Mouse (Mus musculus): ENCODE results near the gene Rbck1.
A peak's percentile ranks its signal among the peaks of the same experiment; 100 is the strongest.
"Not testable (repeated sequence)": the region's sequence is repeated elsewhere in the genome, so short reads cannot be mapped to it uniquely, and the experiment has no call there.

Rbck1 gene

DNA sequence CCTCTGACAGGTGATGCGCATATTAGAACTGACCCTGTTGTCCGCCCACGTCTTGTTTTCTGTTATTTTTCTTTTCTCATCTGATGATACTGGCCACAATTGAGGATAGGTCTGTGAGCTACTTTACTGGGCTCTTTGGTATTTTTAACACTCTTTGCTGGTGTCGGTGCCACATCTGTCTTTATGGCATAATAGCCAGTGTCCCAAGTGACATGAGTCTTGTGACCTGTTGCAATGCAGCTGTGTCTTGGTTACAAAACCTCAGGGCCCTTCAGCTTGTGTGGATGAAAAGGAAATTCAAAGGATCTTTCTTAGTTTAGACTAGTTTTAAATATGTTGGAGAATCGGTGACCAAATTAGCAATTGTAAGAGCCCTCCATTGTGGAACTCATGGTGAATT lies 37.9 kb downstream of the Rbck1 start:
- no peak for DNase-seq (ENCODE audit: low spot score)

DNA sequence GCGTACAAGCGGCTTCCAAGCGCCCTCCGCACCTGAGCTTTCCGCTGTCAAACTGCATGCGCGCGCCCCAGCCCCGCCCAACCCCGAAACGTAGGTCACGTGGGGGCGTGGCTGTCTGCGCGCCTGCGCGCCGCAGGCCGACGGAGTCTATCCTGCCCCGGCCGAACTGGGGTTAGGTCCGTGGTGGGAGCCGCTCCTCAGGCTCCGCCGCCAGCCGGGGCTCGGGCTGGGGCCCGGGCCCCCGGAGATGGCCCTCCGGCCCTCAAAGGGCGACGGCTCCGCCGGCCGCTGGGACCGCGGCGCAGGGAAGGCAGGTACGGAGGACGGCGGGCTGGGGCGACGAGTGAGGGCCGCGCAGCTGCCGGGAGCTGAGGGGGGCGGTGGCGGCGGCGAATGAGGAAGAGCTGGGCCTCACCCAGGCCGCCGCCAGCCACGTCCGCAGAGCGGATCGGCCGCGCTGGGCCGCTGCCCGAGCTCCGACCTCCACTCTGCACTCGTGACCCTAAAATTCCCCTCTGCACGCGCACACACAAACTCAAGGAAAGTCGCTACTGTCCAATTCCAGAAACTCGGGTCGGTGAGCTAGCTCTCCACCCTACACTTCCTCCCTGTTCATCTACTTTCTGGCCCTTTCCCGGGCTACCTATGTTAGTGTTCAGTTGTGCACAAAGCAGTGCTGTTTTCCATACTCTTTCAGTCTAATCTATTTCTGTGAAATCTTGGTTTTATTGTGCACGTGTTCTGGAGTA lies 38.6 kb downstream of the Rbck1 start, which contains the start of gene Tbc1d20:
Gene Tbc1d20 (plus strand): TSS at position 102 of the 749 bp plus-strand sequence.
- peak; percentile 94 for DNase-seq (ENCODE audit: low spot score)

DNA sequence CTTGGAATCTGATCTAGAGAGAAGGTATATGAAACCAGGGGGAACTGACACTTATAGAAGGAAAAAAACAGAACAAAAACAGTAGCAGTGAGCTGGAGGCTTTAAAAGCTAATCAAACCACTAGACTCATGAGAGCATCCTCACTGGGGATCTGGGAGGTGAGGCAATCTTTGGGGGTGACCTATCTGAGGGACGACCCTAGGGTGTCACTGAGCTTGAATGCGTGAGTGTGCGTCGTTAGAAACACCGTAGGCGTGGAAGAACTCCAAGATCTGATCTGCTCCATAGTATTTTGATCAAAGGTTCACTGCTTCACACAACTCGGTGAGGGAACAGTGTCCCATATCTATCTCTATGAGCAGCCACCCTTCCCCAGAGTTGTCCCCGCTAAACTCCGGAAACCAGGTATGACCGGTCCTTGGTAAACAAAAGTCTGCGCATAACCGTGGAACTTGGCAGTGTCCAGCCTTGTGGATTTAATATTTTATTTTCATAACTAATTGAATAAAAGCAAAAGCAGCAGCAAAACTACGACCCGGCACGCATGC lies 39.2 kb downstream of the Rbck1 start:
- DNase-seq (ENCODE audit: low spot score), result no peak

DNA sequence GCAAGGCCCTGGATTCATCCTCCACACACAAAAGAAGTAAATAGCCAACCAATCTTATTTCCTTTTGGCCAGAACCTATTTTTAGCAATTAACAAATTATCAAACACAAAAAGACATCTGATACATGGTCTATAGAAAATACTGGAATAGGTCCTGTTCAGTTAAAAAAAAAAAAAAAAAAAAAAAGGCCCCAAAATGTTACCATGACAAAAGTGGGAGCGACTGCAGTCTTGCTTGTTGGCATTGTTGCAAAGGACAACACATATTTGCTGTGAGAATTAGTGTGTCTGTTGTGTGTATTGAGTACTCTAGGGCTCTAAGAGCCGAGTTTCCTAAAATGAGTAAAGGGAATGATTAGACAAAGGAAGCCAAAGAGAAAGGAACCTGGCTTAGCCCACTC lies 40.0 kb downstream of the Rbck1 start:
- DNase-seq (ENCODE audit: low spot score), result no peak

DNA sequence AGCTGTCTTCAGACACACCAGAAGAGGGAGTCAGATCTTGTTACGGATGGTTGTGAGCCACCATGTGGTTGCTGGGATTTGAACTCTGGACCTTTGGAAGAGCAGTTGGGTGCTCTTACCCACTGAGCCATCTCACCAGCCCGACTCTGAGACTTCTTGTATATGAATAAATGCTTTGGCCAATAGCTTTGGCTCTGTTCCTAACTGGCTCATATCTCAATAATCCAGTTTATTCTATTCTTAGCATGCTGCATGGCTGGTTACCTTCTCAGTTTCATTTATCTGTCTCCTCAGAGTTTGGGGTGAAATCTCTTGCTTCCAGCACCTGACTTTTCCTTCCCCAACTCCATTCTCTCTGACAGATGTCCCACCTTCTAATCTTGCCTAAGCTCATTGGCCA lies 42.8 kb downstream of the Rbck1 start:
- DNase-seq (ENCODE audit: low spot score), result not testable (repeated sequence)

DNA sequence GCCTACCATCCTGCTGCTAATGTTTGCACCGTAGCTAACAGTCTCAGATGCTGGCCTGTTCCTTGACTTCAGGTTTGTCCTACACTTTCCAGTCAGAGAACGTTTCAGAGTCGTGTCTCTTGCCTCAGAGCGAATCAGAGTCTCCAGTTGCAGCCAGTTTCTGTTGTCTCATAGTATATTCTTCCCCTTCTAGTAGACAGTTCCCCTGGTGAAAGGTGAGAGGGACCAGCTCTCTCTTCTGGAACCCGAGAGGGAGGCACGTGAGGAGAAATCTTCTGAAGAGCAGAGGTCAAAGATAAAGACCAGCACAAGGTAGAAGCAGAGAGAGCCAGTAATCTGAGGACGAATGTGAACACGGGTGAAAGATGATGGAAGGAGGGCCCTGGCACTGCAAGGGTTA lies 44.4 kb downstream of the Rbck1 start:
- DNase-seq (ENCODE audit: low spot score), result no peak

DNA sequence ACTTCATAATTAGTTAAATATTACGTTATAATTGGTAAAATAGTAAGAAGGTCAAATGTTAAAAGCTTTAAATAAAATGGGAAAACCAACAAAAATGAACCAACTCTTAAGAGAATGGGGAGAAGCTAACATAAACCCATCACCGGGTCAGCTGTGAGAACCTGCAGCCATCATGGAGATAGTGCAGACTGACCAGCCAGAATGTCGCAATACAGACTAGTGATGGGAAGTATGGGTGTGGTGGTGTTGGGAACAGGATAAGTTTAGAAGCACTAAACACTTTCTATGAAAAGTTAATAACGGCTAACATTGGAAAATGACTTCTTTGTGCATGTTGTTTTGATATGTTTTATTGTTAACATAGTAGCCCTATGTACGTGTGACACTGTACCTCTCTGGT lies 44.9 kb downstream of the Rbck1 start:
- no peak for DNase-seq (ENCODE audit: low spot score)

DNA sequence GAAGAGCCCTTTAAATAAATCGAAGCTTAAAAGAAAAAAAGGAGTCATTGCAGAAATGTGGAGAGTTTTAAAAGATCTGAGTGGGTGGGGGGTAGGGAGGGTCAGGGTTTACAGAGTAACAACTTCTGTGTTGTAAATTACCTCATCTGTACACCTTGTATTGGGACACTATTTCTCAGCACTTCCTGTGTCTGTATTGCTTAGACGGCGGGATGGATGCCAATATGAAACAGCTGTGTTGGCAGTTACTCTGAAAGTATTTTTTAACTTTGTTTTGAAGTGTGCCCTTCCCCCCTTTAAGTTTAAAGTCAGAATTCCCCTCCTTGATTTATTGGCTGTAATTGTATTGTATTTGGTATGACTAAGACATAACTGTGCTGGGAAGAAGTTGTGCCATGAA lies 51.0 kb downstream of the Rbck1 start:
- no peak for DNase-seq (ENCODE audit: low spot score)

DNA sequence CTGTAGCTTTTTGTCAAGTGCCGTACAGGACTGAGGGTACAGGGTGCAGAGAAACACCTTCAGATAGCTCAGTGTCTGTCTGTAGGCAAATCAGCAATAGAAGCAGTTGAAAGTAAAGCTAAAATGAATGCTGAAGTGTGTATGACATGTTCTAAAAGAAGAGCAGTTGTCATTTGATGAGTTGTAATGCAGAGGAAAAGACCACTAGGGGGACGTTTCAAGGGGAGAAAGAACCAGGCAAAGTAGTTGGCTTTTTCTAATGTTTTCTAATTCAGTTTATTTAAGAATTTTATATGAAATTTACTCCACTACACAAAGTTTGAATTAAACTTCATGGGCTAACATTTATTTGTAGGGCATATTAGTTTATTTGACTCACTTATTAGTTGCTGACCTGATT lies 58.8 kb downstream of the Rbck1 start:
- DNase-seq (ENCODE audit: low spot score), result no peak
